Mouse (Mus musculus): ENCODE data around the gene Pphln1.

The Pphln1 gene

DNA sequence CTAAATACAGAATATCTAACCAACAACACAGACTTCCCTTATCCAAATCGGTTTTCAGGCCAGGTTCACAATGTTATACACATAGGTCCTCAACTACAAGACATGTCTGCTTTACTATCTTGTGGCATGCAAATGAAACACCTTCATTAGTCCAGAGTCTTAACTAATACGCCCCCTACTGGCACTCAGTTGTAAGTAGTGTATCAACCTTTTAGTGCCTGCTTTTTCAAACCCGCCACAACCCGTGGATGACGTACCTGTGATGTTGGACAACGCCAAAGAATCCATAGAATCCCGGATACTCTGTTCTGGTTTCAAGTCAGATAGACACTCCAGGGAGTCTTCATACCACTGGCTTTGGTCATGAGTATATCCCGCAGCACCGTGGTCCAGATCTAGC is 104.6 kb downstream of the Pphln1 start:
- DNase-seq (ENCODE audit: extremely low read depth, low read depth, low spot score): no peak

DNA sequence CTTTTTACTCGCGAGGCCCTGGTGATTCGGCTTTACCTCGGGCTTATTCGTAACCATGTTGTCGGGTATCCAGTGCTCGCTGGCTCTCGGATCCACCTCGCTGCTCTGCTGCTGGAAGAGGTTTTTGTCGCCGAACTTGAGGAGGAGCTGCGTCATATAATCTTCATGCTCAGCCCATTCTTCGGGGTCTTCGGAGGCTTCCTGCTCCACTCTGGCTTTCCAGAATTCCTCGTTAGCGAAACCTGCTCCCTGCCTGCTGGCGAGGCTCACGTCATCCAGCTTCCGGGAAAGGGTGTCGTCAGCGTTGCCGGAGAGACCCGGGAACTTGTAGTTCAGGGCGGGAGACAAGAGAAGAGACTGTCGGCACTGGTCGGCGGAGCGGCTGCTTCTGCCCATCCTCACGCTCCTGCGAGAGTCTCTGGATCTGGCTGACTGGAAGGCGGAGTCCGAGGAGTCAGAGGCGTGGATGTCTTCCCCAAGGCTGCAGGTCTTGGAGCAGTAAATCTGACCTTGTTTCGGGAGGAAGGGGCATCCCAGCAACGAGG is 105.1 kb downstream of the Pphln1 start:
- DNase-seq (ENCODE audit: extremely low read depth, low read depth, low spot score): no peak

- DNase-seq (ENCODE audit: extremely low read depth, low read depth, low spot score): no peak
Observed at GRCm38 (mm10) chr15:93504808-93505207, 106.7 kb downstream of the Pphln1 start.

DNA sequence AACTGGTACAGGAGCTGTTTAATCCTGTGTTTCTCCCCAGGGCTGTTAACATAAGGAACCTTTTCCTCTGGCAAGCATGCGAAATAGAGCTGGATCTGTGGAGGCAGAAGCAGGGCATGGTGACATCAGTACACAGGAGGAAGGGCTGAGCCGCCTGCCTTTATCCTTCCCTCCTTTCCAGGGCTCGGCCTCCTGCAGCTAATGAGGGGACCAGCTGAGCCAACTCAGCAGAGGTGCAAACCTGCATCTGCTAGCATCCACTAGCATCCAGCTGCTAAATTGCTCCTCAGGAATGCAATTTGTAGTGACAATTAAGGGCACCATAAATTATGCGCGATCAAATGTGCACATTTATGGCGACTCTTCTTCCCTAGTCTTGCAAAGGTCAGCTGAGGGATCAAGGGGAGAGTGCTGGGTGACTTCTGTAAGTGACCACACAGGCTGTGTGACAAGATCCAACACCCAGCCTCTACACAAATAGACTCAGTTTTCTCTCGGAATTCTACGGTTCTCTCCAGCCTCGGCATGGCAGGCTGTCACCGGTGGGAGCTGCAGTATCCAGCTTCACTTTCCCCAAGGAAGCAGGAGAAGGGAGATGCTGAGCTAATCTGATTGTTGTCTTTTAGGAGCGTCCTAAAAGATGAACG is 112.7 kb downstream of the Pphln1 start:
- DNase-seq (ENCODE audit: extremely low read depth, low read depth, low spot score): no peak

DNA sequence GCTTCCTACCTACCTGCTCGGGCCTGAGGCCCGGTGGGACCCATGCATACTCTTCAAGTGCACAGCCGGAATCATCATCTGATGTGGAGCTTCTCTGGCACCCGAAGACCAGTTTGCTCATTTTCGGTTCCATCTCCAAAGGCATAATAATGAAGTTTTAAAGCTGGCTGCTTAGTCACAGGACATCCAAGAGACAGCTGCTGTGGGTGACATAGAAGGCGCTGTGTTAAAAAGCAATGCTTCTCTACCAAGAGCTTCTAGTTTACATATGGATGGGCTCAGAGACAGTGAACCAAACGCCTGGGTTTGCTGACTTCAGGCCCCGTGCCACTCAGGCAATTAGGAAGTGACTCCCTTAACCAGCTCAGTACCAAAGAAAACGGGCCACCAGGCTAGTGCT is 114.3 kb downstream of the Pphln1 start:
- DNase-seq (ENCODE audit: extremely low read depth, low read depth, low spot score): no peak

DNA sequence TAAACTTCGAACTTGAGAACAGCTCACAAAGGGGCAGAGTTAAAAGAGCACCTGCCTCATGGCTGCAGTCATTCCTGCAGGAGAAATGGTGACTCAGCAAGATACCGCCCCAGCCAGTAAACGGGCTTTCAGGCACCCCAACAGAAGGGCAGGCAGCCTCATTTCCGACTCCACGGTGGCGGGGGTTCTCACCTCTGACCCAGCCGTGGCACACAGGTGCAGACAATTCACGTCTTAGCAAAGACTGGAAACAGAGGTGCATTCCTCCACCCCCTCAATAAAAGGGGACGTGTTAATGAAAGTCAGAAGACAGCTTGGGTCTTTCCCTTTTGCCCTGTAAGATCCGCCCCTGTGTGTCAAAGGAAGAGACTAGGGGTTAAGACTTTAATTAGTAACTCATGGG is 115.8 kb downstream of the Pphln1 start:
- no peak for DNase-seq (ENCODE audit: extremely low read depth, low read depth, low spot score)

DNA sequence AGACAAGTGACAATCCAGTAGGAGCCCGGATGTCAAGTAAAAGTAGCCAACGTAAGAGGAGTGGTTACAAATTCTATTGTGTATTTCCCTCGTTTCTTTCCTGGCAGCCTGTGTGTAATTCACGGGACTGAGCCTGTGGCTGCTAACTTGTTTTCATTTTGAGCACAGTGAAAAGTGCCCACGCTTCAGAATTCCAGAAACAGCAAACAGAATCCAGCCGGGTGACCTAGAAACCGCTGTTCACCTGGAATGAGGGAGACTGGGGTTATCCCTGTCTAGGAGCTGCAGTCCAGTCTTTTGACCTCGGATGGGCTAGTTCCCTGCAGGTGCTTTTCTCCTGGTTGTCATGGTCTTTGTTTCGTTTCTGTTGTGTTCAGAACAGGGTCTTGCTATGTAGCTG is 117.2 kb downstream of the Pphln1 start:
- DNase-seq (ENCODE audit: extremely low read depth, low read depth, low spot score): no peak

DNA sequence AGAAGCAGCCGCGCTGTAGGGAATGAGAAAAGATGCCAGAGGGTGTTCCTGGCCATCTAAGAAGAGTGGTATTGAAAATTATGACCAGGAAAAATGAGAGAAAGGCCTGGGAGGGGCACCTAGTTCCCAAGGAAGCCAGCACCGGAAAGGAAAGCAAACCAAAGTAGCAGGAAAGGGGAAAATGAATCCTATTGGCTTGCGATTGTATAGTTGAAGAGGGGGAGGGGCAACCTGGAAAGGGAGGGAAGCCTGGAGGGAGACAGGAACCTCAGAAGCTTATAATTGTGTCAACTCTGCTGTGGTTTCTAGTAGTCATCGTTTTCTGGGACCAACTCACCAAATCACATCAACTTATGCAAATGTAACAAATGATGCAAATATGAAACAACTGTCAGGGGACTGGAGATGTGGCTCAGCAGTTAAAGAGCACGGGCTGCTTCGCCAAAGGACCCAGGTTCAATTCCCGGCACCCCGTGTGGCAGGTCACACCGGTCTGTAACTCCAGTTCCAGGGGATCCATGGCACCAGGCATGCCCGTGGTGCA is 118.9 kb downstream of the Pphln1 start:
- DNase-seq (ENCODE audit: extremely low read depth, low read depth, low spot score): no peak

GRCm38 (mm10) chr15:93518143-93518902 is 120.2 kb downstream of the Pphln1 start:
- DNase-seq (ENCODE audit: extremely low read depth, low read depth, low spot score): no peak

DNA sequence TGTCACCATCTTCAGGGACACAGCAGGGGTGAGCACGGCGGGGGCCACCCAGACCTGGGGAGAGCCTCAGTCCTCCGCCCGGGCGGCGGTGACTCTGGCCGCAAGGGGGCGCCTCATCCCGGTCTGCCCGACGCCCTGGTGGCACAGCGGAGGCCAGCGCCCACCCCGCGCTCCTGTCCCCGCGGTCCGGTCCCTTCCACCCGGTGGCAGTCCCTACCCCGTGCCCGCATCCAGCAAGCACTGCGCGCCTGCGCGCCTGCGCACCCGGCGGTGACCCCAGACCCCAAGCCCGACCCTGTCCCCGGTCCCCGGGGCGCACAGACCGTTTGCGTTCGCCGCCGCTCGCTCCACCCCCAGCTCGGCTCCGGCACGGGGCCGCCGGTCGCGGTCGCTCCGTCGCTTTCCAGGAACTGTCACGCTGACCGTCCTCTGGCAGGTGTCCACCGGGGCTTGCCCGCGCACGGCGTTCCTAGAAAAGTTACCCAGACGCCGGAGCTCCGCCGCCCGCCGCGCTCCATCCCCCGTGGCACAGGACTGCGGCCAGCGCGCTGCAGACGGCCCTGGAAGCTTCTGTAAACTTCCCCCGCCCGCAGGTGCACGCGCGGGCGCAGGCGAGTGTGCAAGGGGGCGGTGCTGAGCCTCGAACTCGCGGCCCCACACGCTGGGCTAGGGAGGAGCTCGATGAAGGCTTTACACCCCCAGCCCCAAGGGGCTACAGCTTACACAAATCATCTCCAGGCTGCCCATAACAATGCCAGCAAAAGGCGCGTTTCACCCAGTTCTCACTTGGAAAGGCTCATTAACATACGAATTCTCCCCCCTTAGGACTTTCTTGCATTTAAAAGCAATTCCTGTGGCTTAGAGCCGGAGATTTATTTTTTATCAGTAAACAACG is 121.0 kb downstream of the Pphln1 start:
- no peak for DNase-seq (ENCODE audit: extremely low read depth, low read depth, low spot score)

DNA sequence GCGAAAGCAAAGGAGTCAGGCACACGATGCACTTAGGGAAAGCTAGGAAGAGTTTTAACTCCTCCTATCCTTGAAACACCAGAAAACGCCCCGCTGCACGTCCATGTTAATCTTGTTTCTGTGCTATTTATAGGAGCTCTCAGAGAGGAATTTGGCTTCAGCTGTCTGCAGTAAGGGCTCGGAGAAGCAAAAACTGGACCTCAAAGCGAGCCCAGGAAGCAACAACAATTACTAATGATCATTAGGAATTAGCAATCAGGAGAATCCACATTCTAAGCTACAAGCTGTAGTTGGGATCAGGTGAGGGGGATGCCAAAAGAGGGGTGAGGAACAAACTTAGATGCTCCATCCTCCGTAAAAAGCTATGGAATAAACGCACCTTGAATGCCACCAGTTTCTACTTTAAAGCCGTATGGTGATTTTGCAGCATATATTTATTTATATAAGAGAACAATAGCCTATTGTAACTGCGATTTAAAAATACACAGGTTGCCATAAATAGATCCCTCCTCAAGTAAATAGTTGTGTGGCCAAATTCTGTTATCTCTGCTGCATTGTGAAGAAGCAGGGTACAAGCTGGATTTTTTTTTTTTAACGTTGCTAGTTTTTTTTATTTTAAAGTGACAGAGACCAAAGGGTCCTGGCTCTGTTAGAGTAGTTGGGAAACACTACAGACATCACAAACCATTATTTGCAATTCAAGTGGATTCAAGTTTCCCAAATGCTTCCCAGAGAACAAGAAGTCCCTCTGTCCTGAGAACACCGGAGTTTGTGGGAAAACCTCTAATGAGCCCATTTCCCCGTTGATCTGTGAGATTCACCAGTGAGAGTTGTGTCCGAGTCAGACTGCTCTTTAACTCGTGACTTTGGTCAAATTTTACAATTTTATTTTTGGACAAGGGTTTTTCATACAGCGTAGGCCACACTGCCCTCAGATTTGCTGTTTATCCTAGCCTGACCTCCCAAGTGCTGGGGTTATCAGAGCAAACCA is 122.0 kb downstream of the Pphln1 start:
- DNase-seq (ENCODE audit: extremely low read depth, low read depth, low spot score): no peak

- no peak for DNase-seq (ENCODE audit: extremely low read depth, low read depth, low spot score)
Observed at GRCm38 (mm10) chr15:93521088-93521786, 123.1 kb downstream of the Pphln1 start.

- no peak for DNase-seq (ENCODE audit: extremely low read depth, low read depth, low spot score)
Observed at GRCm38 (mm10) chr15:93521787-93522180, 123.6 kb downstream of the Pphln1 start.

DNA sequence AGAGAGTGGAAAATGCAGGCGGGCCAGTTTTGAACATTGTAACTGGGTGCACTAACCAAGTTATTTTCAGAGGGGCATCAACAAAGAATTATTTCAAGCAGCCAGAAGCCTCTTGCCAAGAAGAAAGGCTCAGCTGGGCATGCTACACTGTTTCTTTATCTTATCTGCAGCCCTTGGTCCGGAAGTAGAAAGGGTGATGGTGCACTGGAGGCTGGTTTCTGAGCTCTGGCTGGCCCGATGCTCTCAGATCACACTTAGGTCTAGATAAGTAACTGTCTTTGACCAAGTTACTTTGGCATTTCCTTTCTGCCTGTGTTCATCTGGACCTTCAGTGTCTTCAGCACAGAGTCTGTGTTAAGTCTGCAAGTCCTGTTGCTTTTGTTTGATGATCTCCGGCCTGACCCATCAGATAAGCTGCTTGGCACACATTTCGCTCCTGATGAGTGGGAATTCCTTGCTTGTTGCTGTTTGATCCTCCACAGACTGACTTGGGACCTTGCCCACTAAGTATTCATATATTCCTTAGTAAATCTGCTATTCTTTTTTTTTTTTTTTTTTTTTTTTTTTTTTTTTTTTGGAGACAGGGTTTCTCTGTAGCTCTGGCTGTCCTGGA is 127.3 kb downstream of the Pphln1 start:
- no peak for DNase-seq (ENCODE audit: extremely low read depth, low read depth, low spot score)

DNA sequence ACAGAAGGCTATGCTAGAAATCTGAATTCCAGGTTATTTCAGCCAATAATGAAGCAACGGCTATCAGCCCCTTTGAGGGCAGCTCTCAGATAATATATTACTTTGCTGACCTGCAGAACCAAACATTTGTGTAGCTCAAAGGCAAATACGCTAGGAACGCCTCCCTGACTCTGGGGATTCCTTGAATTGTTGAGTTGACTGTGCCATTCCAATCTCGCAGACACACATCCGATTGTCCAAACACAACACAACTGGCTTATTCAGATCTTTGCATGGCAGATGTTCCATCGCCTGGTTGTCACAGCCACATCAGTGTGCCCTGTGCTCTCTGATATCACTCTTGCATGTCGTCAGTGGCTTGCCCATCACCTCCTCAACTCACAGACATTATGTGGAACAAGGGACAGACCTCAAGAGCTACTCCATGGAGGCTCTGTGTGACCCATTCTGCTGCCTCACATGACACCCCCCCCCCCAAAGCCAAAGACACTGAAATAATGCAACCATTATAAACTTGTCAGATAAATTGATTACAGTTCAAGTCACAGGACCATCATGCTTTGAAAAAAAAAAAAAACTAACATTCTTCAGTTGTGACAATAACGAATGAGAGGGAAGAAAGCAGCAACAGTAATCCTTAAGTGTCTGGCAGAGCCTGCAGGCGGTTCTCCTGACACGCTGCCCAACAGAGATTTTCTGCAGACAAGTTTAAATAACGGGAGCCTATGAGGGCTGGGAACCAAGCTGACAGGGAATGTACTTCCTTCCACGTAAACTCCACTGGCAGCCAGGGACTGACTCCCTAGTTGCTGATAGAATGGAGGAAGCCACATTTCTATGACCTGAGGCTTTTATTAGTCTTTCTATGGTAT is 131.9 kb downstream of the Pphln1 start:
- DNase-seq (ENCODE audit: extremely low read depth, low read depth, low spot score): no peak

GRCm38 (mm10) chr15:93530703-93531032 is 132.5 kb downstream of the Pphln1 start:
- no peak for DNase-seq (ENCODE audit: extremely low read depth, low read depth, low spot score)

DNA sequence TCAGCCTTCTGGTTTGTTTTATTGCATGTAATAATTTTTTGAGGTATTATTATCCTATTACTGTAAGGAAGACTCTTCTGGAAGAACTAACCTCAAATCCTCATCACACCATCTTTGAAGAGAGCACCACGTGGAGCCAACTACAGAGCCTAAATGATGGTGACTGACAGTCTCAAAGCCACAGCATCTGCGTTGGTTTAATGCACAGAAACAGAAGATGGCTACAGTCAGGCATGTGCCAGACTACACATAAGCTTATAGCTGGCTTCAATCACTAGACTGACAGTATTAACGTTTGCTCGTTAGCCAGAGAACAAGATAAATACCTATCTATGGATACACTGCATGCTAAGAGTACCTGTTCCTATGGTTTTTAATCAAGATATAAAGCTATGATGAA is 138.0 kb downstream of the Pphln1 start:
- no peak for DNase-seq (ENCODE audit: extremely low read depth, low read depth, low spot score)

DNA sequence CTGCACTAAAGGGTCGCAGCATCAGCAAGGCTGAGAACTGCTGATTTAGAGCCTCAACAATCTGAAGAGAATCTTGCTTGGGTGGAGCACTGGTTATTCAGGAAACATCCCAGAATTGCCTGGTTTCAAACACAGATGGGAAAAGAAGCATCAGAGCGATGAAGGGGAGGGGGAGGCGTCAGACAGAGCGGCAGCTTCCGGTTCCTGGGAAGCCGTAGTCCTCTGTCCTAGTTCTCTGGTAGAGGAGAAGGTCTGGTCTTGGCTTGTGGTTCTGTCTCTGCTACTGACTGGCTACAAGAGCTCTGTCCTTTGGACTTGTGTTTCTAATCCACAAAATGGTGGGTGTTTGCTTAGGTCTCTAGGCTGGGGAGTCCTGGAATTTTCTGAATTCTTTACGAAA is 139.6 kb downstream of the Pphln1 start:
- DNase-seq (ENCODE audit: extremely low read depth, low read depth, low spot score): no peak
